Mouse (Mus musculus) megakaryocyte, embryonic 14.5 days (primary cell): ENCODE results near the gene Insl6. TPM values are rescaled to one million over a fixed set of nuclear protein-coding genes. Genes with fewer than 3 reads are reported as not detected.

ENCODE experiments used
- H3K27me3 ChIP-seq: replicated peaks from 2 replicates; pipeline ENCODE3; 2012; ENCODE audit warnings: inconsistent platforms
- H3K36me3 ChIP-seq: replicated peaks from 2 replicates; pipeline ENCODE3; 2012; ENCODE audit warnings: low read length, inconsistent platforms, mixed read lengths
- H3K4me1 ChIP-seq: 2 replicates; pipeline ENCODE4 v1.6.1; 2012; ENCODE audit warnings: inconsistent platforms
- H3K4me3 ChIP-seq: replicated peaks from 2 replicates; pipeline ENCODE3; 2012; ENCODE audit warnings: moderate library complexity, mild to moderate bottlenecking, inconsistent platforms
- H3K9me3 ChIP-seq: 2 replicates; pipeline ENCODE4 v1.6.1; 2012; ENCODE audit warnings: inconsistent platforms
- FLI1 ChIP-seq: IDR thresholded peaks from 2 replicates; pipeline ENCODE4 v1.6.1; 2012; ENCODE audit warnings: low read length, inconsistent platforms, mixed read lengths
- GATA1 ChIP-seq: IDR thresholded peaks from 3 replicates; pipeline ENCODE4 v1.6.1; 2012; ENCODE audit warnings: mixed read lengths, low read length, inconsistent platforms, borderline replicate concordance
- polyA plus RNA-seq: library from polyadenylated mRNA; stranded (reverse); fragments of >175 nt; gene quantifications from 2 replicates; pipeline ENCODE4 v1.2.3, GENCODE M21; 2012; ENCODE audit warnings: low replicate concordance; ENCODE audit not compliant: insufficient read depth

Gene Insl6
- 0.97 TPM in 1 of 2 replicates, not detected in the other for polyA plus RNA-seq

GRCm38 (mm10) chr19:29325053-29325851, at the start of gene Insl6:
TSS of gene Insl6 (minus strand) at chr19:29325356.
- Histone ChIP-seq H3K36me3 (no peaks in the 10 kb centered on the region), H3K4me1 (peaks cover 18% of the 10 kb centered on the region), H3K9me3 (no peaks in the 10 kb centered on the region), H3K4me3 (peak within 1 kb of the TSS; percentile 89), H3K27me3 (peaks cover 2% of the 10 kb centered on the region)
- no peak for TF ChIP-seq GATA1
- no peak for TF ChIP-seq FLI1

GRCm38 (mm10) chr19:29374947-29375346, 49.8 kb upstream of the Insl6 start:
- Histone ChIP-seq H3K9me3 (no peaks in the 10 kb centered on the region), H3K36me3 (peaks cover 55% of the 10 kb centered on the region), H3K4me1 (peaks cover 38% of the 10 kb centered on the region), H3K4me3 (no peak overlapping the region), H3K27me3 (no peaks in the 10 kb centered on the region)
- no peak for TF ChIP-seq GATA1
- no peak for TF ChIP-seq FLI1

- H3K27me3 ChIP-seq = no peaks in the 10 kb centered on the region
- TF ChIP-seq GATA1 = no peak
- no peak for TF ChIP-seq FLI1
- H3K4me3 ChIP-seq = peak overlapping the region; percentile 47
- peaks cover 41% of the 10 kb centered on the region for H3K36me3 ChIP-seq
- H3K4me1 ChIP-seq = peaks cover 51% of the 10 kb centered on the region
- H3K9me3 ChIP-seq = no peaks in the 10 kb centered on the region
Measured at GRCm38 (mm10) chr19:29373438-29373837, 48.3 kb upstream of the Insl6 start.

GRCm38 (mm10) chr19:29372621-29373020, 47.5 kb upstream of the Insl6 start:
- H3K27me3 ChIP-seq = no peaks in the 10 kb centered on the region
- H3K4me1 ChIP-seq = peaks cover 59% of the 10 kb centered on the region
- no peak for TF ChIP-seq FLI1
- no peak for TF ChIP-seq GATA1
- peak overlapping the region; percentile 90 for H3K4me3 ChIP-seq
- peaks cover 39% of the 10 kb centered on the region for H3K36me3 ChIP-seq
- no peaks in the 10 kb centered on the region for H3K9me3 ChIP-seq

- no peaks in the 10 kb centered on the region for H3K27me3 ChIP-seq
- no peaks in the 10 kb centered on the region for H3K9me3 ChIP-seq
- H3K4me3 ChIP-seq = peak overlapping the region; percentile 90
- TF ChIP-seq FLI1 (no peak), GATA1 (no peak)
- H3K4me1 ChIP-seq = peaks cover 63% of the 10 kb centered on the region
- peaks cover 35% of the 10 kb centered on the region for H3K36me3 ChIP-seq
Measured at GRCm38 (mm10) chr19:29372138-29372537, 47.0 kb upstream of the Insl6 start.

- no peaks in the 10 kb centered on the region for H3K9me3 ChIP-seq
- no peak for TF ChIP-seq FLI1
- TF ChIP-seq GATA1 = no peak
Measured at GRCm38 (mm10) chr19:29371284-29372081, 46.3 kb upstream of the Insl6 start.

GRCm38 (mm10) chr19:29370545-29371283, 45.6 kb upstream of the Insl6 start:
- Histone ChIP-seq H3K9me3 (no peaks in the 10 kb centered on the region), H3K4me3 (peak overlapping the region; percentile 90), H3K4me1 (peaks cover 66% of the 10 kb centered on the region), H3K27me3 (no peaks in the 10 kb centered on the region), H3K36me3 (peaks cover 20% of the 10 kb centered on the region)
- no peak for TF ChIP-seq FLI1
- TF ChIP-seq GATA1 = no peak

More at GRCm38 (mm10) chr19:29371284-29372081, 46.3 kb upstream of the Insl6 start:
- peaks cover 63% of the 10 kb centered on the region for H3K4me1 ChIP-seq
- no peaks in the 10 kb centered on the region for H3K27me3 ChIP-seq
- H3K36me3 ChIP-seq = peaks cover 28% of the 10 kb centered on the region
- peak overlapping the region; percentile 90 for H3K4me3 ChIP-seq

- peaks cover 17% of the 10 kb centered on the region for H3K36me3 ChIP-seq
Measured at GRCm38 (mm10) chr19:29370112-29370511, 45.0 kb upstream of the Insl6 start.

GRCm38 (mm10) chr19:29368671-29369309, 43.6 kb upstream of the Insl6 start:
- no peaks in the 10 kb centered on the region for H3K9me3 ChIP-seq
- TF ChIP-seq GATA1 (no peak), FLI1 (no peak)
- peaks cover 19% of the 10 kb centered on the region for H3K36me3 ChIP-seq
- H3K4me3 ChIP-seq = peak overlapping the region; percentile 86
- no peaks in the 10 kb centered on the region for H3K27me3 ChIP-seq
- peaks cover 75% of the 10 kb centered on the region for H3K4me1 ChIP-seq

More at GRCm38 (mm10) chr19:29370112-29370511, 45.0 kb upstream of the Insl6 start:
- Histone ChIP-seq H3K9me3 (no peaks in the 10 kb centered on the region), H3K4me3 (peak overlapping the region; percentile 64), H3K27me3 (no peaks in the 10 kb centered on the region), H3K4me1 (peaks cover 69% of the 10 kb centered on the region)
- TF ChIP-seq GATA1 (no peak), FLI1 (no peak)
